Mouse (Mus musculus) liver, embryonic 16.5 days (tissue): ENCODE measurements around the gene Gm10720. TPM values are rescaled to one million over a fixed set of nuclear protein-coding genes. Genes with fewer than 3 reads are reported as not detected.
"Not testable (repeated sequence)": the region's sequence is repeated elsewhere in the genome, so short reads cannot be mapped to it uniquely, and the experiment has no call there.

Experiments
- ATAC-seq: fragments of 200-750 bp; cut with Nextera tagmentation; 2 replicates; pipeline ENCODE4 v1.8.0; 2017; ENCODE audit warnings: low read depth, mild to moderate bottlenecking, moderate number of reproducible peaks, moderate library complexity
- H3K27ac ChIP-seq: fragments of 300-500 bp; sonication (generic); 2 replicates; pipeline ENCODE4 v1.5.1; 2014; ENCODE audit warnings: mild to moderate bottlenecking, low read length
- H3K27me3 ChIP-seq: fragments of 300-500 bp; sonication (generic); 2 replicates; pipeline ENCODE4 v1.6.1; 2014; ENCODE audit warnings: low read depth, low read length, mixed read lengths; ENCODE audit not compliant: control insufficient read depth, insufficient read depth
- H3K36me3 ChIP-seq: fragments of 300-500 bp; sonication (generic); 2 replicates; pipeline ENCODE4 v1.6.1; 2014; ENCODE audit warnings: mild to moderate bottlenecking; ENCODE audit not compliant: control insufficient read depth, insufficient read depth
- H3K4me1 ChIP-seq: fragments of 300-500 bp; sonication (generic); 2 replicates; pipeline ENCODE4 v1.6.1; 2014; ENCODE audit warnings: low read depth, low read length, mixed read lengths; ENCODE audit not compliant: control insufficient read depth
- H3K4me2 ChIP-seq: fragments of 300-500 bp; sonication (generic); 2 replicates; pipeline ENCODE4 v1.6.1; 2014; ENCODE audit warnings: low read depth, low read length, mixed read lengths
- H3K4me3 ChIP-seq: fragments of 300-500 bp; sonication (generic); 2 replicates; pipeline ENCODE4 v1.5.1; 2014; ENCODE audit warnings: low read depth, mild to moderate bottlenecking, low read length
- H3K9ac ChIP-seq: fragments of 300-500 bp; sonication (generic); 2 replicates; pipeline ENCODE4 v1.6.1; 2014; ENCODE audit warnings: low read depth, low read length
- H3K9me3 ChIP-seq: fragments of 300-500 bp; sonication (generic); replicated peaks from 2 replicates; pipeline ENCODE4 v1.6.1; 2016; ENCODE audit warnings: low read length; ENCODE audit not compliant: control insufficient read depth
- WGBS: fragments of 180-500 bp; shearing (Covaris S2); extraction: QIAGEN DNeasy Blood & Tissue Kit; methylation state at CpG from one replicate; pipeline ENCODE4 v1.1.7; 2014; ENCODE audit not compliant: insufficient replicate concordance; 5-methylcytosine and 5-hydroxymethylcytosine counted together
- polyA plus RNA-seq: library from polyadenylated mRNA; unstranded; fragments of >200 nt; fragmentation: Nextera tagmentation; extraction: Ambion mirVana; gene quantifications from 2 replicates; pipeline ENCODE4 v1.2.1, GENCODE M21; 2015

The Gm10720 gene
- polyA plus RNA-seq, 1 experiment from 2014 or later: not detected

- ATAC-seq, H3K4me2 ChIP-seq, H3K4me1 ChIP-seq, H3K27ac ChIP-seq, H3K9me3 ChIP-seq, H3K9ac ChIP-seq, H3K36me3 ChIP-seq, H3K27me3 ChIP-seq, H3K4me3 ChIP-seq: not testable (repeated sequence)
- 42% methylated on average over 2 of the region's 7 CpGs for WGBS
Observed at GRCm38 (mm10) chr9:3012054-3012621, 3.3 kb upstream of the Gm10720 start.

- not testable (repeated sequence) for H3K27me3 ChIP-seq, H3K4me2 ChIP-seq, H3K9ac ChIP-seq, H3K4me3 ChIP-seq, H3K4me1 ChIP-seq, H3K9me3 ChIP-seq, H3K27ac ChIP-seq, H3K36me3 ChIP-seq
- peak; percentile 32 for ATAC-seq
- no CpG with 5 or more reads among the region's 11 CpGs for WGBS
Observed at GRCm38 (mm10) chr9:3012733-3013279, 2.6 kb upstream of the Gm10720 start, which contains the start of gene Gm10721. Gene Gm10721, plus strand, starts transcription at chr9:3013140.

GRCm38 (mm10) chr9:3015896-3016295, 442 bp downstream of the Gm10720 start:
- H3K9ac ChIP-seq, H3K36me3 ChIP-seq, H3K4me1 ChIP-seq, H3K4me3 ChIP-seq, H3K9me3 ChIP-seq, H3K27ac ChIP-seq, H3K4me2 ChIP-seq, H3K27me3 ChIP-seq, ATAC-seq: not testable (repeated sequence)
- 48% methylated on average over 4 of the region's 6 CpGs for WGBS

- WGBS: no CpG with 5 or more reads among the region's 9 CpGs
- not testable (repeated sequence) for H3K27ac ChIP-seq, ATAC-seq
Observed at GRCm38 (mm10) chr9:3017108-3017507, 1.7 kb downstream of the Gm10720 start, which contains the start of gene Gm10719. Gene Gm10719, plus strand, starts transcription at chr9:3017408.

GRCm38 (mm10) chr9:3018944-3019343, 3.5 kb downstream of the Gm10720 start:
- not testable (repeated sequence) for H3K9ac ChIP-seq, ATAC-seq
- WGBS: 50% methylated on average over 9 of the region's 9 CpGs

More at GRCm38 (mm10) chr9:3017108-3017507, 1.7 kb downstream of the Gm10720 start, which contains the start of gene Gm10719:
- not testable (repeated sequence) for H3K4me2 ChIP-seq, H3K36me3 ChIP-seq, H3K27me3 ChIP-seq, H3K9ac ChIP-seq, H3K4me3 ChIP-seq, H3K9me3 ChIP-seq, H3K4me1 ChIP-seq

GRCm38 (mm10) chr9:3019835-3020727, 4.6 kb downstream of the Gm10720 start:
- H3K36me3 ChIP-seq, H3K9me3 ChIP-seq, H3K27me3 ChIP-seq, H3K4me1 ChIP-seq, H3K4me2 ChIP-seq, H3K9ac ChIP-seq, H3K4me3 ChIP-seq, H3K27ac ChIP-seq, ATAC-seq: not testable (repeated sequence)
- WGBS: 62% methylated on average over 11 of the region's 19 CpGs

More at GRCm38 (mm10) chr9:3018944-3019343, 3.5 kb downstream of the Gm10720 start:
- not testable (repeated sequence) for H3K4me2 ChIP-seq, H3K9me3 ChIP-seq, H3K27me3 ChIP-seq, H3K36me3 ChIP-seq, H3K4me1 ChIP-seq, H3K4me3 ChIP-seq, H3K27ac ChIP-seq

- not testable (repeated sequence) for H3K4me1 ChIP-seq, H3K4me2 ChIP-seq, ATAC-seq, H3K9ac ChIP-seq, H3K36me3 ChIP-seq, H3K27me3 ChIP-seq, H3K27ac ChIP-seq, H3K4me3 ChIP-seq, H3K9me3 ChIP-seq
- 54% methylated on average over 9 of the region's 13 CpGs for WGBS
Observed at GRCm38 (mm10) chr9:3022316-3023008, 7.0 kb downstream of the Gm10720 start.

GRCm38 (mm10) chr9:3023312-3023984, 8.0 kb downstream of the Gm10720 start, which contains the start of gene Gm10718:
Gene Gm10718, plus strand, starts transcription at chr9:3023547.
- H3K36me3 ChIP-seq, H3K4me3 ChIP-seq, H3K27me3 ChIP-seq, H3K4me2 ChIP-seq, H3K27ac ChIP-seq, H3K9ac ChIP-seq, ATAC-seq, H3K4me1 ChIP-seq, H3K9me3 ChIP-seq: not testable (repeated sequence)
- WGBS: 62% methylated on average over 9 of the region's 13 CpGs
